Mouse (Mus musculus) myocyte (in vitro differentiated cells): ENCODE measurements around the gene Alg9.

Experiments used
- CEBPB ChIP-seq: IDR thresholded peaks from 2 replicates; pipeline ENCODE4 v1.6.1; 2011; ENCODE audit warnings: mild to moderate bottlenecking, moderate library complexity; ENCODE audit not compliant: poor library complexity, insufficient read depth, severe bottlenecking
- MAX ChIP-seq: IDR thresholded peaks from one replicate; pipeline ENCODE4 v1.6.1; 2011; ENCODE audit warnings: low read depth, mild to moderate bottlenecking, control low read depth
- MYOD1 ChIP-seq, 3 experiments: IDR thresholded peaks; one replicate each; pipeline ENCODE4 v1.6.1; 2011; ENCODE audit warnings: control low read depth in 2 of 3, low read depth in 2 of 3, mild to moderate bottlenecking in 2 of 3, moderate library complexity in 1 of 3; ENCODE audit not compliant: insufficient read length in 2 of 3, control insufficient read depth in 1 of 3
- POLR2A ChIP-seq: IDR thresholded peaks from one replicate; pipeline ENCODE4 v1.6.1; 2011; ENCODE audit warnings: low read depth, mild to moderate bottlenecking, control low read depth, moderate library complexity; ENCODE audit not compliant: insufficient read length
- POLR2AphosphoS2 ChIP-seq: IDR thresholded peaks from one replicate; pipeline ENCODE4 v1.6.1; 2011; ENCODE audit warnings: low read depth, control low read depth; ENCODE audit not compliant: insufficient read length
- TCF12 ChIP-seq: IDR thresholded peaks from one replicate; pipeline ENCODE4 v1.6.1; 2011; ENCODE audit warnings: mild to moderate bottlenecking, control low read depth; ENCODE audit not compliant: poor library complexity, insufficient read depth, severe bottlenecking

DNA sequence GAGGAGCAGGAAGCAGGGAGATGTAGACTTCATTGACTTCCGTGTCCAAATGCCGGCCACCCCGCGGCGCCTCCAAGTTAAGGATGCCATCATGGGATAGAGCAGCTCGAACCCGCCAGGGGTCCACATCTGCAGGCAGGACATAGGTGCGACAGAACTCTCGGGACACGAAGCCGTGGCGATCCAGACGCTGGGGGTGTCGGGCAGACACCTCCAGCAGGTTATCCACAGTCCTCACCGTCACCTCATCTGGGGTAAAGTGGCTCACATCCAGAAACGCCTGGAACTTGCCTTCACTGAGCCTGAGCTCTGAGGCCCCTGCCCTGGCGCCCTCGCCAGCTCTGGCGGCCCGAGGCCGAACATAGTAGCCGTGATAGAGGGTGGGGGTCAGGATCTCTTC, 23.5 kb upstream of the Alg9 start, which contains the start of gene Cryab:
- TF ChIP-seq POLR2AphosphoS2 (no peak), POLR2A (peak; percentile 10), MAX (no peak), CEBPB (no peak), TCF12 (no peak), MYOD1 (IDR thresholded peaks at IDR 0.05; ENCODE audit: control insufficient read depth in 1 of 3, insufficient read length in 2 of 3, low read depth in 2 of 3) (no peak)
